Mouse (Mus musculus) bone marrow, adult 2 months (tissue): Measurements from ENCODE around the gene Dennd6b. TPM values are rescaled to one million over a fixed set of nuclear protein-coding genes. Genes with fewer than 3 reads are reported as not detected.

Source experiments
- H3K27ac ChIP-seq: fragments of 200-500 bp; 2 replicates; pipeline ENCODE4 v1.5.1; 2012; ENCODE audit warnings: low read depth, mild to moderate bottlenecking, control low read depth, inconsistent platforms, low read length; ENCODE audit not compliant: control insufficient read depth, poor library complexity, insufficient read depth
- H3K4me1 ChIP-seq: fragments of 200-500 bp; 2 replicates; pipeline ENCODE4 v1.6.1; 2011; ENCODE audit warnings: low read length; ENCODE audit not compliant: control insufficient read depth, insufficient read depth
- H3K4me3 ChIP-seq: fragments of 200-500 bp; replicated peaks from 2 replicates; pipeline ENCODE3; 2011; ENCODE audit warnings: mild to moderate bottlenecking, low read depth, low read length, control low read depth; ENCODE audit not compliant: control insufficient read depth
- CTCF ChIP-seq: fragments of 200-500 bp; IDR thresholded peaks from 2 replicates; pipeline ENCODE4 v1.5.1; 2011; ENCODE audit warnings: low read length, control low read depth; ENCODE audit not compliant: control insufficient read depth, insufficient read depth
- POLR2A ChIP-seq: fragments of 200-500 bp; IDR thresholded peaks from 2 replicates; pipeline ENCODE4 v1.6.1; 2011; ENCODE audit warnings: low read depth, mild to moderate bottlenecking, control low read depth, low read length, borderline replicate concordance; ENCODE audit not compliant: control insufficient read depth
- WGBS: fragments of 180-500 bp; shearing (Covaris S2); methylation state at CpG from one replicate; pipeline ENCODE4 v1.1.7; 2018; 5-methylcytosine and 5-hydroxymethylcytosine counted together
- polyA plus RNA-seq: library from polyadenylated mRNA; stranded (reverse); fragments of >200 nt; gene quantifications from 2 replicates; pipeline ENCODE4 v1.2.4, GENCODE M21; 2011; ENCODE audit warnings: low replicate concordance; ENCODE audit not compliant: missing spikeins, insufficient read depth, insufficient read length

The Dennd6b gene
- polyA plus RNA-seq, 1 experiment: 13.6 TPM

GRCm38 (mm10) chr15:89212495-89212894 lies 16.2 kb upstream of the Dennd6b start:
- no peak for TF ChIP-seq POLR2A
- TF ChIP-seq CTCF: no peak
- Histone ChIP-seq H3K4me3 (peak overlapping the region; percentile 31), H3K27ac (peak overlapping the region; percentile 93), H3K4me1 (peaks cover 2% of the 10 kb centered on the region; the same call in 1 of the 2 replicates)
- 77% methylated on average over 6 of the region's 6 CpGs for WGBS

DNA sequence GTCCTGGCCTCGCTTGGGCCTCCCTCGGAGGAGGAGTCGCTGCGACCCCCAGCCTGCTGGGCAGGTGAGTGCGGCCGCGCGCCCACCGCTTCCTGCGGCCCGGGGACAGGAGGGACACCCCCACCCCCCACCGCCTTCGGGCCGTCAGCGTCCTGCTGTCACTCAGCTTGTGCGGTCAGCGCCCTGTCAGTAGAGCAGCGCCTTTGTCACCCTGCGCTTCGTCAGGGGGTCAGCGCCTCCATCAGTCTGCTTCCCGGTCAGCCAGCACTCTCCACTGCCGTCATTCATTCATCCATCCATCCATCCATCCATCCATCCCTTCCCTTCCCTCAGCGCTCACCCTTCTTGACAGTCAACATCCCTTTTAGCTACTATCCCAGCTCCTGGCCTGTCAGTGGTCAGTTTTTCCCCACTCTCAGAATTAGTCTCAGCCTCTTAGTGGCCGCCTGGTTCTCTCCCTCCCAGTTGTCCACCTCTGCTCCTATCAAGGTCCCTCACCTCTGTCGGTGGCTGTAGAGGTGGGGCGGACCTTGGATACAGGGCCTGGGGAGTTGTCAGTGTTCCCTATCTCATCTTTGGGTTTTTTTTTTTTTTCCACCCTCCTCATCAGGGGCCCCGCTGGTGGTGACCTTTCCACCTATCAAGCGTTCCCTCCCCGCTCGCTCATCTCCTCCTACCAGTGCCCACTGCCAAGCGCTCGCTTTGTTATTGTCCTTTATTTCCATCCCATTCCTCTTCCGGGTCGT lies 15.6 kb upstream of the Dennd6b start:
- Histone ChIP-seq H3K27ac (peak overlapping the region; percentile 93), H3K4me3 (peak overlapping the region; percentile 95), H3K4me1 (peaks cover 2% of the 10 kb centered on the region; the same call in 1 of the 2 replicates)
- 11% methylated on average over 35 of the region's 35 CpGs for WGBS
- TF ChIP-seq CTCF (no peak), POLR2A (0 out of 2 replicates have a peak, but pooled peaks have one; percentile 37)

- TF ChIP-seq CTCF (no peak), POLR2A (no peak)
- Histone ChIP-seq H3K27ac (peak within 1 kb of the TSS; percentile 93), H3K4me3 (peak within 1 kb of the TSS; percentile 99), H3K4me1 (peaks cover 2% of the 10 kb centered on the region; the same call in 1 of the 2 replicates)
- WGBS: 2% methylated on average over 70 of the region's 73 CpGs
These were observed 14.8 kb upstream of the Dennd6b start, which contains the start of gene Ppp6r2 for GRCm38 (mm10) chr15:89210915-89211715. TSS of gene Ppp6r2 (plus strand) at chr15:89211553.

- Histone ChIP-seq H3K4me3 (peak overlapping the region; percentile 65), H3K27ac (peak overlapping the region; percentile 35), H3K4me1 (peaks cover 2% of the 10 kb centered on the region; the same call in 1 of the 2 replicates)
- WGBS: 6% methylated on average over 22 of the region's 22 CpGs
- TF ChIP-seq CTCF: no peak
- no peak for TF ChIP-seq POLR2A
These were observed 13.8 kb upstream of the Dennd6b start for GRCm38 (mm10) chr15:89209886-89210761.

- Histone ChIP-seq H3K4me3 (no peak overlapping the region), H3K4me1 (peaks cover 2% of the 10 kb centered on the region; the same call in 1 of the 2 replicates), H3K27ac (no peak overlapping the region)
- TF ChIP-seq CTCF: no peak
- no peak for TF ChIP-seq POLR2A
- 71% methylated on average over 4 of the region's 4 CpGs for WGBS
These were observed 11.2 kb upstream of the Dennd6b start for GRCm38 (mm10) chr15:89207457-89207856.

DNA sequence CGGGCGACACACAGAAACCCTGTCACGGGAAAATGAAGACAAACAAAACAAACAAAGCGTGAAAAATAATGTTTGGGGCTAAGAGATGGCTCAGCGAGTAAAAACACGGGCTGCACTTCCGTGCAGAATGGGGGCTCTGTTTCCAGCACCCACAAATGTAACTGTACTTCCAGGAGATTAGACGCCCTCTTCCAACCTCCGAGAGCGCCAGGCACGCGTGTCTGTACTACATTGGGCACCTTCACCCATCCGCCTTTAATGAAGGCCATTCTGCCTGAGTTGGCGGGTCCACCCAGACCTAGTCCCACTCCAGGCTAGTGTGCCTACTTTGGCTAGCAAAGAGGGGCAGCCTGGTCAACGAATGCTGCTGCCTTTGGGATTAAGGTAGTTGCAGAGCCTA lies 760 bp upstream of the Dennd6b start:
- TF ChIP-seq POLR2A: no peak
- TF ChIP-seq CTCF: no peak
- Histone ChIP-seq H3K4me1 (no peaks in the 10 kb centered on the region), H3K4me3 (no peak overlapping the region), H3K27ac (no peak overlapping the region)
- WGBS: 74% methylated on average over 15 of the region's 15 CpGs

DNA sequence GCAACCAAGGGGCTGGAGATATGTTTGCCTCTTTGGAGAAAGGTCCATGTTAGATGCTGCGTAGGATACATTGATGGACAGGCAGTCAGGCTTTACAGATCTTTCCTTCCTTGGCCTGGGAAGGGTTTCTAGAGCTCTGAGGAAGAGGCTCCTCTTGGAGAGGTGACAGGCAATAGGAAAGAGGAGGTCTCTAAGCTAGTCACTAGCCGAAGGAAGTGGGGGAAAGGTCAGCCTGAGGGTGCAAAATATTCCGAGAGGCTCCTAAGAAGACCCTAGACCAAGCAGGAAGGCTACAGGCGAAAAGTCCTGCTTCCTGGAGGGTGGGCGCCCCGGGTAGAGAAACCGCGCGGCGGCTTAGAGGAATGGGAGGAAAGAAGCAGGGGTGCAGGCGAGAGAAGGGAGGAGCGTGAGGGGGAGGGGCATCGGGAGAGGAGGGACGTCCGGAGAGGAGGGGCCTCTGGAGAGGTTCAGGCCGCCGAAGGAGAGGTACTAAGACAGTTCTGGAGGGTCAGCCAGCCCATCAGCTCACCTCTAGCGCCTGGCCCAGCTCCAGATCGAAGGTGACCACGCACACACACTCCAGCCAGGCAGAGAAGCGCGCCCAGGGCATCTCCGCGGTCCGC lies 495 bp downstream of the Dennd6b start:
- peak overlapping the region; percentile 92 for H3K4me3 ChIP-seq
- under 1% methylated on average over 25 of the region's 25 CpGs for WGBS
- H3K27ac ChIP-seq: peak overlapping the region; percentile 97
- TF ChIP-seq POLR2A (peak; percentile 79; the same call in 1 of the 2 replicates), CTCF (no peak)
- H3K4me1 ChIP-seq: no peaks in the 10 kb centered on the region

DNA sequence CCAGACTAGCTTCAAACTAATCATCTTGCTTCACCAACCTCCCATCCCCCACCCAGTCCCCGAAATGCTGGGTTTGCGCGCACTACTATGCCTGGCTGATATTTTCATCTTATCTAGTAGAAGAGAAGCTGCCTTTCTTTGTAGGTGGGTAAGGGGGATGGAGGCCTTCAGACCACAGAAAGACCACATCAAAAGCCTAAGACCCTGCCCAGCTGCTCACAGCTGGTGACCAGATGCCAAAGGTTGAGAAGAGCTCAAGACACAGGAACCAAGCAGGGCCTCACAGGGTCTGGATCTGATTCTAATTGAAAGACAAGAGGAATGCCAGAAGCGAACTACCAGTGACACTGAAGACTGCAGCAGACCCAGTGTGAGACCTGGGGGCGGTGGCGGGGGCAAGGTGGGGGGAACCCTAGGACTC lies 1.0 kb downstream of the Dennd6b start:
- Histone ChIP-seq H3K4me1 (no peaks in the 10 kb centered on the region), H3K4me3 (no peak overlapping the region), H3K27ac (no peak overlapping the region)
- TF ChIP-seq CTCF: no peak
- no peak for TF ChIP-seq POLR2A
- WGBS: 37% methylated on average over 6 of the region's 6 CpGs
